Mouse (Mus musculus) right cerebral cortex, postnatal 14 days (tissue): ENCODE measurements at regions not wholly inside any gene's neighbourhood (a gene's known extent, or its start where the extent isn't known, plus 50 kb on each side); places are given as distances from the start of the nearest gene placed in this dataset.
"Not testable (repeated sequence)": the region's sequence is repeated elsewhere in the genome, so short reads cannot be mapped to it uniquely, and the experiment has no call there.

ENCODE experiments used
- DNase-seq: peaks from one replicate; pipeline ENCODE4 v3.0.0; 2022

- no peak for DNase-seq
Measured at GRCm38 (mm10) chr4:66691598-66692220, 135.7 kb upstream of the Tlr4 start.

- DNase-seq: no peak
Measured at GRCm38 (mm10) chr4:66693982-66694578, 133.3 kb upstream of the Tlr4 start.

- DNase-seq: no peak
Measured at GRCm38 (mm10) chr4:66715821-66716760, 111.3 kb upstream of the Tlr4 start.

- DNase-seq: no peak
Measured at GRCm38 (mm10) chr4:66737407-66737806, 90.0 kb upstream of the Tlr4 start.

GRCm38 (mm10) chr4:66743421-66743820 lies 84.0 kb upstream of the Tlr4 start:
- not testable (repeated sequence) for DNase-seq

- DNase-seq: peak; percentile 60
Measured at GRCm38 (mm10) chr4:66768762-66769161, 58.6 kb upstream of the Tlr4 start.
